Mouse (Mus musculus): ENCODE results near the gene Ano10.

GRCm38 (mm10) chr9:122316562-122316961 lies 22.3 kb upstream of the Ano10 start:
- no peak for TF ChIP-seq CTCF (IDR thresholded peaks at IDR 0.05; ENCODE audit: borderline replicate concordance, insufficient read depth, low read depth, low read length)
- no peak for TF ChIP-seq POLR2A (IDR thresholded peaks at IDR 0.05; ENCODE audit: borderline replicate concordance, insufficient read depth, low read length)

Measured in cerebellum, adult 2 months (tissue).